Mouse (Mus musculus) limb, embryonic 13.5 days (tissue): ENCODE measurements around the gene Noxo1. TPM values are rescaled to one million over a fixed set of nuclear protein-coding genes. Genes with fewer than 3 reads are reported as not detected.
"Not testable (repeated sequence)": the region's sequence is repeated elsewhere in the genome, so short reads cannot be mapped to it uniquely, and the experiment has no call there.

Experiments
- ATAC-seq: fragments of 200-750 bp; cut with Nextera tagmentation; 2 replicates; pipeline ENCODE4 v1.8.0; 2017; ENCODE audit warnings: low read depth, moderate number of reproducible peaks, moderate TSS enrichment; ENCODE audit not compliant: low FRiP score
- H3K27ac ChIP-seq: fragments of 300-500 bp; sonication (generic); 2 replicates; pipeline ENCODE4 v1.5.1; 2015; ENCODE audit warnings: inconsistent platforms, mild to moderate bottlenecking, moderate library complexity
- H3K27me3 ChIP-seq: fragments of 300-500 bp; sonication (generic); 2 replicates; pipeline ENCODE4 v1.6.1; 2015; ENCODE audit warnings: mild to moderate bottlenecking, inconsistent platforms
- H3K36me3 ChIP-seq: fragments of 300-500 bp; sonication (generic); 2 replicates; pipeline ENCODE4 v1.6.1; 2015; ENCODE audit warnings: inconsistent platforms, mild to moderate bottlenecking, moderate library complexity
- H3K4me1 ChIP-seq: fragments of 300-500 bp; sonication (generic); 2 replicates; pipeline ENCODE4 v1.6.1; 2015; ENCODE audit warnings: inconsistent platforms
- H3K4me2 ChIP-seq: fragments of 300-500 bp; sonication (generic); replicated peaks from 2 replicates; pipeline ENCODE4 v1.6.1; 2015; ENCODE audit warnings: inconsistent platforms, mild to moderate bottlenecking, moderate library complexity
- H3K4me3 ChIP-seq: fragments of 300-500 bp; sonication (generic); 2 replicates; pipeline ENCODE4 v1.5.1; 2015; ENCODE audit warnings: moderate library complexity, mild to moderate bottlenecking, inconsistent platforms
- H3K9ac ChIP-seq: fragments of 300-500 bp; sonication (generic); 2 replicates; pipeline ENCODE4 v1.6.1; 2015; ENCODE audit warnings: mild to moderate bottlenecking, inconsistent platforms
- H3K9me3 ChIP-seq: fragments of 300-500 bp; sonication (generic); 2 replicates; pipeline ENCODE4 v1.6.1; 2016; ENCODE audit warnings: inconsistent platforms
- WGBS: fragments of 180-500 bp; shearing (Covaris S2); methylation state at CpG from one replicate; pipeline ENCODE4 v1.1.7; 2015; 5-methylcytosine and 5-hydroxymethylcytosine counted together
- polyA plus RNA-seq: library from polyadenylated mRNA; unstranded; fragments of >200 nt; fragmentation: Nextera tagmentation; extraction: Ambion mirVana; gene quantifications from 2 replicates; pipeline ENCODE4 v1.2.1, GENCODE M21; 2015

The Noxo1 gene
- polyA plus RNA-seq, 1 experiment from 2014 or later: 3.1 TPM

DNA sequence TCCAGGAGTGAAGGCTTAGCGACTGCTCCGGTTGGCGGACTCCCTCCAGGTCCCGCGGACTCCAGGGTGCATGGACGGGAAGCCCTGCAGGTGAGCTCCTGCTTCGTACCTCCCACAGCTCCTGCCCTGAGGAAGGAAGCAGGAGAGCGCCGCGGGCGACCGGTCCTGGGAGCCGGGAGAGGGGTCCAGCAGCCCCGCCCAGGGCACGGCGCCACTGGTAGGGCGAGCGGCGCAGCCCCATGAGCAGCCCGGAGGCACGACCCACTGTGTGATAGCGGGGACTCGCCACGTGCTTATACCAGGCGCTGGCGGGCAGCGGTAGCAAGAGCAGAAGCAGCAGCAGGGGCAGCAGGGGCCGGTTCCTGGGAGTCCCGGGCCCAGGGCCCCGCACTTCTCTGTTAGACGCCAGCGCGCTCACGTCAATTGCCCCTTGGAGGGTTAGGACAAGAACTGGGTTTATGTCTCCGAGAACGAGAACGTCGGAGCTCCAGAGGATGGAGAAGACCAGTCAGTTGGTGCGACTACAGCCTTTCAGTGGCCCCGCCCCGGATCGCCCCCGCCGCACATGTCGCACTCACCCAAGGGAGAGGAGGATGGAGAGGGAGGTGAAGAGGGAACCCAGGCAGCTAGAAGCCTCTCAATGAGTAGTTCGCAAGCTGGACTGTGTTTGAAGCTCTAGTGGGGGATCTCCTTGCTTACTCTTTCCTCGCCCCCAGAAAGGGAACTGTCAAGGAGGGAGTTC lies 37.8 kb upstream of the Noxo1 start, which contains the start of gene Npw:
Npw (minus strand) TSS at position 441 of the 742 bp plus-strand sequence.
- no peak within 1 kb of the TSS for H3K27ac ChIP-seq
- peak; percentile 17 for ATAC-seq
- peak within 1 kb of the TSS; percentile 73 for H3K9ac ChIP-seq
- H3K4me1 ChIP-seq: peaks cover 16% of the 10 kb centered on the region
- 2% methylated on average over 47 of the region's 47 CpGs for WGBS
- peak within 1 kb of the TSS; percentile 53 for H3K4me3 ChIP-seq
- no peaks in the 10 kb centered on the region for H3K36me3 ChIP-seq
- peaks cover 50% of the 10 kb centered on the region for H3K27me3 ChIP-seq
- peak within 1 kb of the TSS; percentile 96 for H3K4me2 ChIP-seq
- no peaks in the 10 kb centered on the region for H3K9me3 ChIP-seq

DNA sequence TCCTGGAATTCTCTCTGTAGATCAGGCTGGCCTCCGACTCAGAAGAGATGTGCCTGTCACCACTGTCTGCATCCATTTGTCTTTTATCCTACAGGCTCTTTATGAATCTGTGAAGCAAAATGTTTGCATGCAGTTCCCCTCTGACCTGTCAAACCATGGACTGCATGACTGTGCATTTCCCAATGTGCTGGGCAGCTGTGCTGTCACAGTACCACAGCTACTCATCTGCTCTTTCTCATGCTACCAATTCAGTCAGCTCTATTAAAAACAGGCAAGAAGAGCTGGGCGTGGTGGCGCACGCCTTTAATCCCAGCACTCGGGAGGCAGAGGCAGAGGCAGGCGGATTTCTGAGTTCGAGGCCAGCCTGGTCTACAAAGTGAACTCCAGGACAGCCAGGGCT lies 29.0 kb upstream of the Noxo1 start:
- ATAC-seq, H3K4me2 ChIP-seq, H3K27ac ChIP-seq, H3K4me3 ChIP-seq, H3K9ac ChIP-seq, H3K27me3 ChIP-seq, H3K9me3 ChIP-seq, H3K36me3 ChIP-seq: not testable (repeated sequence)
- peaks cover 26% of the 10 kb centered on the region for H3K4me1 ChIP-seq
- 66% methylated on average over 7 of the region's 7 CpGs for WGBS

DNA sequence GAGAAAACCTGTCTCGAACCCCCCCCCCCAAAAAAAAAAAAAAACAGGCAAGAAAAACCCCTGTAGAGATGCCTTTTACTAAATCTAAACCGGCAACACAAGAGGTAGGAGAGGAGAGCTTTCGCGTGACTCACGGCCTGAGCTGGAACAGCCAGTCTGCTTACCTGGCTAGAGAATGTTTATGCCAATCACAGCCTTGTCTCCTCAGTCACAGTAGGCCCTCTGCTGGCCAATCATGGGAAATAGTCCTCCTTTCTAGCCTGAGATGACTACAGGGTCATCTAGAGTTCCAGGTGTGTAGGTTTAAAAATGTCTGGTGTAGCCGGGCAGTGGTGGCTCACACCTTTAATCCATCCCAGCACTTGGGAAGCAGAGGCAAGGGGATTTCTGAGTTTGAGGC lies 28.6 kb upstream of the Noxo1 start:
- Histone ChIP-seq H3K9me3 (no peaks in the 10 kb centered on the region), H3K4me2 (no peak overlapping the region), H3K4me3 (no peak overlapping the region), H3K27ac (no peak overlapping the region), H3K27me3 (no peaks in the 10 kb centered on the region), H3K36me3 (no peaks in the 10 kb centered on the region), H3K9ac (no peak overlapping the region), H3K4me1 (peaks cover 30% of the 10 kb centered on the region)
- 23% methylated on average over 6 of the region's 6 CpGs for WGBS
- ATAC-seq: no peak

DNA sequence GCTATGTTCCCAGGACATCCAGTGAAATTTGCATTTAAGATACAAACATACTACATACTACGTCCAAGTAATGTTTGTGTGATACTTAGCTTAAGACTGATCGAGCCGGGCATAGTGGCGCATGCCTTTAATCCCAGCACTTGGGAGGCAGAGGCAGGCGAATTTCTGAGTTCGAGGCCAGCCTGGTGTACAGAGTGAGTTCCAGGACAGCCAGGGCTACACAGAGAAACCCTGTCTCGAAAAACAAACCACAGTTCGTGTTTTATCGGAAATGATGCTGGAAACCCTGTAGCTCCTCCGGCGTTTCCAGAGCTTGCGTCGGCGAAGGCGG lies 26.9 kb upstream of the Noxo1 start:
- H3K27me3 ChIP-seq, ATAC-seq, H3K9me3 ChIP-seq, H3K36me3 ChIP-seq: not testable (repeated sequence)
- Histone ChIP-seq H3K9ac (peak overlapping the region; percentile 98), H3K4me2 (peak overlapping the region; percentile 94), H3K27ac (peak overlapping the region; percentile 67), H3K4me3 (peak overlapping the region; percentile 97), H3K4me1 (peaks cover 35% of the 10 kb centered on the region)
- WGBS: 12% methylated on average over 15 of the region's 15 CpGs

DNA sequence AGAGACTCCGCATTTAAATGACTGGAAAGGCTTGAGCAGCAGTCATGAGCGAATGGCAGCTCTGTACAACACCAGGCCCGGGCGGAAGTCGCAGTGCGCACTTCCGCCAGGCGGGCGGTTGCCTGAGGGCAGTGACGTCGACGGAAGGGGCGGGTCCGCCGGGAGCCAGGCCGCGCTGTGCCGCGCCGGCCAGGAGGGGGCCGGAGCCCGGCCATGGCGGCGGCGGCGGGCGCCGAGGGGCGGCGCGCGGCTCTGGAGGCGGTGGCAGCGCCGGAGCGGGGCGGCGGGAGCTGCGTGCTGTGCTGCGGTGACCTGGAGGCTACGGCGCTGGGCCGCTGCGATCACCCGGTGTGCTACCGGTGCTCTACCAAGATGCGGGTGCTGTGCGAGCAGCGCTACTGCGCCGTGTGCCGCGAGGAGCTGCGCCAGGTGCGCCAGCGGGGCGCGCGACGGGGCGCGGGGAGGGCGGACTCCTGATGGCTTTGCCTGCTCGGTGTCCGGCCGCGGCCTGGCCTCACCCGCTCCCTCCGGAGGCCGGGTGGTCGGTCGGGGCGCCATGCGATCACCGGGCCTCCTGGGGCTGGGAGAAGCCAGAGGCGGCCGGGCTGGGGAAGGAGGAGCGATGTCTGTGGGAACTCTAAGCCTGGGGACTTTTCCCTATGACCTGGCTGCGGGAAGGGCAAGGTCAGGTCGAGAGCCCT lies 26.3 kb upstream of the Noxo1 start, which contains the start of gene Zfp598:
Zfp598 (plus strand) TSS at position 143 of the 701 bp plus-strand sequence.
- Histone ChIP-seq H3K9me3 (no peaks in the 10 kb centered on the region), H3K36me3 (0 out of 2 replicates have a peak, but pooled peaks cover 8% of the 10 kb centered on the region), H3K27ac (peak within 1 kb of the TSS; percentile 83), H3K4me2 (peak within 1 kb of the TSS; percentile 94), H3K4me1 (peaks cover 40% of the 10 kb centered on the region), H3K4me3 (peak within 1 kb of the TSS; percentile 97), H3K27me3 (no peaks in the 10 kb centered on the region), H3K9ac (peak within 1 kb of the TSS; percentile 98)
- WGBS: under 1% methylated on average over 74 of the region's 80 CpGs
- ATAC-seq: peak; percentile 99

DNA sequence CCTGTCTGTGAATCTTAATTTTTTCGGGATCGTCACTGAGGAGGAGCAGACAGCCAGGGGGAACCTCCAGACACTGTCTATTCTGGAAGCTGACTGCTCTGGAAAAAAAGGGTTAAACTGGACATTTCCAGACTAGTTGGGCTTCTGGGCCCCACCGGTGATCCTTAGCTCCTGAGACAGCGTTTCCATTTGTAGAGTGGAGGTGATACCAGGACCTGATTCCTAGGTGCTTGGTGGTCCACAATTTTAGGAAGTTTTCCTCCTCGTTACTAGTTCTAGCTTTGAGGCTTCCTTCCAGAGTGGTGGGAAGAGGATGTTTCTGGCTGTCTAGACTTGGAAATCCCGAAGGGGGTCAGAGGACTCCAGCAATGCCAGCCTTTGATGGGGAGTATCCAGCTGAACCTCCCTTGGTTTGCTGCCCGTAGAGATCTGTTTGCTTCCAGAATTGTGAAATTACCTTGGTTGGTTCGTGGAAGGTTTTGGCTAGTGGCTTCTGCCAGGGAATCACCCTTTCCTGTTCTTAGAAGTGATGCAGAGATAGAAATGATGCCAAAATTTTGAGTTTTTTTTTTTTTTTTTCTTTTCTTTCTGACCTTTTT lies 25.7 kb upstream of the Noxo1 start:
- H3K27me3 ChIP-seq: no peaks in the 10 kb centered on the region
- peak overlapping the region; percentile 94 for H3K4me2 ChIP-seq
- H3K9ac ChIP-seq: peak overlapping the region; percentile 98
- ATAC-seq: no peak
- peak overlapping the region; percentile 97 for H3K4me3 ChIP-seq
- no peaks in the 10 kb centered on the region for H3K9me3 ChIP-seq
- H3K4me1 ChIP-seq: peaks cover 42% of the 10 kb centered on the region
- peak overlapping the region; percentile 83 for H3K27ac ChIP-seq
- 0 out of 2 replicates have a peak, but pooled peaks cover 8% of the 10 kb centered on the region for H3K36me3 ChIP-seq
- WGBS: 13% methylated on average over 8 of the region's 8 CpGs

DNA sequence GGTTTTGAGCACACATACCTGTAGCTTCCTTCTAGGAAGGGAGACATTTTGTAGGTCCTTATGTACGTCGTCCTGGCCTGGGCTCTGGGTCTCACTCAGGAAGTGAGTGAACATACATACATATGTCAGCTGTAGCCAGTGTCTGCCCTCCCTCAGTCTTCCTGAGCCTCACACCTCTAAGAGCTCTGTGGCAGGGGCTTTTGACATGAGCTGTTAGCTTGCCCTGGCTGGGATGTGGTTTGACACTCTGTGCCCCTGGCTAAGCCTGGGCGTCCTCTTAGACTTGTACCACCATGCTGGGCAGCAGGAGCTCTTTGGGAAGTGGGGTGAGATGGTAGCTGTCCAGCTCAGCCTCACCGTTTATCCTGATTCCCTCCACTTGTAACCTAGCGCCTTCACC lies 24.7 kb upstream of the Noxo1 start:
- 70% methylated on average over 5 of the region's 5 CpGs for WGBS
- Histone ChIP-seq H3K4me3 (peak overlapping the region; percentile 97), H3K27me3 (no peaks in the 10 kb centered on the region), H3K9me3 (no peaks in the 10 kb centered on the region), H3K36me3 (peaks cover 8% of the 10 kb centered on the region; the same call in 1 of the 2 replicates), H3K4me2 (peak overlapping the region; percentile 94), H3K4me1 (peaks cover 42% of the 10 kb centered on the region), H3K9ac (peak overlapping the region; percentile 98), H3K27ac (no peak overlapping the region)
- ATAC-seq: no peak

DNA sequence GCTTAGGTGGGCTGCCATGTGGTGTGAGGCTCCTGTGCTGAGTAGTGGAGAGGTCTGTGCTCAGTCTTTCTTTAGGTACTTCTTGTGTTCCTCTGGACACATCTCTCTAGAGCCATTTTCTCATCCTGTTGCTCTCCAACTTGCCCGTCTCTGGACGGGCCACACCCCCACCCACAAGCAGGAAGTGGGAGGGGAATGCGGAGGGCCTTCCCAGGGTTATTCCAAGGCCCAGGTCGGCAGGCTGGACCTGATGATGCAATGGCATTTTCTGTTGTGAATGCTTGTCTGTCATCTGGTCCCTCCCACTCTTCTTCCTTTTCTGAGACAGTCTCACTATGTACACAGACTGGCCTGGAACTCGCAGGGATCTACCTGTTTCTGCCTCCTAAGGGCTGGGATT lies 23.9 kb upstream of the Noxo1 start:
- H3K36me3 ChIP-seq: peaks cover 16% of the 10 kb centered on the region
- peaks cover 42% of the 10 kb centered on the region for H3K4me1 ChIP-seq
- 22% methylated on average over 5 of the region's 5 CpGs for WGBS
- H3K4me3 ChIP-seq: no peak overlapping the region
- H3K27me3 ChIP-seq: no peaks in the 10 kb centered on the region
- ATAC-seq: no peak
- H3K9me3 ChIP-seq: no peaks in the 10 kb centered on the region
- H3K9ac ChIP-seq: 0 out of 2 replicates have a peak overlapping the region, but pooled peaks have one; percentile 43
- H3K4me2 ChIP-seq: peak overlapping the region; percentile 94
- no peak overlapping the region for H3K27ac ChIP-seq

DNA sequence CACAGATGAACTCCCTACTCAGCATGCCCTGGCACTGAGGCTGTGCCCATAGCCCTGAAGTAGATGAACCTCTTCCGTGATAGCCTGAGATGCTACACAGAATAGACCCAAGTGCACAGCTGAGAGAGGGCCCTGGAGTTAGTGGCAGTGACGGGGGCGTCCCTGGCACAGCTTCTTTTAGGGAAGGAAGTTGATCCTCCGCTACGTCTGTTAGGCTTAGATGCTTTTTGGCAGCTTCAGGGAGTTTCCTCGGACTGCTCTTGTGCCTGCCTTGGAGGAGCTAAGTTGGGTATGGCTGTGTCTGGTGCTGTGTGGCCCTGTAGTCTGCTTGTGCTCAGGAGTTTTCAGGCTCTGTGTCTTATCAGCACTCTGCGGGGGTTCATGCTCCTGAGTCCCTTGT lies 21.8 kb upstream of the Noxo1 start:
- Histone ChIP-seq H3K27me3 (no peaks in the 10 kb centered on the region), H3K9ac (peak overlapping the region; percentile 53; the same call in 1 of the 2 replicates), H3K4me3 (no peak overlapping the region), H3K4me1 (peaks cover 34% of the 10 kb centered on the region), H3K9me3 (no peaks in the 10 kb centered on the region), H3K4me2 (no peak overlapping the region), H3K27ac (no peak overlapping the region), H3K36me3 (peaks cover 38% of the 10 kb centered on the region)
- no peak for ATAC-seq
- WGBS: 84% methylated on average over 7 of the region's 7 CpGs

DNA sequence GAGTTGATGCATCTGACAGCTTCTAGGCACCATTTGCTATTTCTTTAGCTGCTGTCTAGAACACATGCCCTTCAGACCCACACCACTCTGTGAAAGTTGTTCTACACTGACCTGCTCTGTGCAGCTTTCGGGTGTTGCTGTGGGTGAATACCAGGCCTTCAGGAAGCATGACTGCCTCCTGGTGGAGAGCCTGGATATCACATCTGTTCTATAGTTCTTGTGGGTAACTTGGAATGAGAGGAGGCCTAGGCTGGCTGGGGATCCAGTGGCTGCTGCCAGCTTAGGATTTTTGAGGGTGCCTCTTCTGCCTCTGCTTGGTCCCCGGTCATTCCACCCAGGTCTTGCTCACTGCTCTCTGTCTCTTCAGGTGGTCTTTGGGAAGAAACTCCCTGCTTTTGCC lies 19.8 kb upstream of the Noxo1 start:
- H3K27me3 ChIP-seq: no peaks in the 10 kb centered on the region
- H3K4me1 ChIP-seq: peaks cover 24% of the 10 kb centered on the region
- H3K36me3 ChIP-seq: peaks cover 57% of the 10 kb centered on the region
- 0 out of 2 replicates have a peak overlapping the region, but pooled peaks have one; percentile 35 for H3K9ac ChIP-seq
- WGBS: 71% methylated on average over 2 of the region's 2 CpGs
- H3K27ac ChIP-seq: no peak overlapping the region
- no peak for ATAC-seq
- H3K4me3 ChIP-seq: no peak overlapping the region
- no peak overlapping the region for H3K4me2 ChIP-seq
- no peaks in the 10 kb centered on the region for H3K9me3 ChIP-seq

DNA sequence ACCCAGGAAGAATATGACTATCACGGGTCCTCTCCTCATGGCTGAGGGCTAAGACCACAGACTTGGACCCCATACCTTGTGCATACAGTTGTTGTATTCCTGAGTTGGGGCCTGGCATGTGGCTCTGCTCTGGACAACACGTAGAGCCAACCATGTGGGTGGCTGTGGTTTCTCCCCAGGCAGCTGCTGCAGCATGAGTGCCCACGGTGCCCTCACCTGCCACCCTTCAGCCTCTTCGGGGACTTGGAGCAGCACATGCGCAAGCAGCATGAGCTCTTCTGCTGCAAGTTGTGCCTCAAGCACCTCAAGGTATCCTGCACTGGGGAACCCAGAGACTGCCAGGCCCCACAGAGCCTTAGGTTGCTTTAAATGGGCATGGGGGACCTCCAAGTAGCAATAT lies 19.2 kb upstream of the Noxo1 start:
- ATAC-seq: no peak
- no peak overlapping the region for H3K9ac ChIP-seq
- no peaks in the 10 kb centered on the region for H3K9me3 ChIP-seq
- peaks cover 17% of the 10 kb centered on the region for H3K4me1 ChIP-seq
- no peaks in the 10 kb centered on the region for H3K27me3 ChIP-seq
- no peak overlapping the region for H3K4me2 ChIP-seq
- 93% methylated on average over 5 of the region's 5 CpGs for WGBS
- no peak overlapping the region for H3K4me3 ChIP-seq
- no peak overlapping the region for H3K27ac ChIP-seq
- H3K36me3 ChIP-seq: peaks cover 64% of the 10 kb centered on the region

DNA sequence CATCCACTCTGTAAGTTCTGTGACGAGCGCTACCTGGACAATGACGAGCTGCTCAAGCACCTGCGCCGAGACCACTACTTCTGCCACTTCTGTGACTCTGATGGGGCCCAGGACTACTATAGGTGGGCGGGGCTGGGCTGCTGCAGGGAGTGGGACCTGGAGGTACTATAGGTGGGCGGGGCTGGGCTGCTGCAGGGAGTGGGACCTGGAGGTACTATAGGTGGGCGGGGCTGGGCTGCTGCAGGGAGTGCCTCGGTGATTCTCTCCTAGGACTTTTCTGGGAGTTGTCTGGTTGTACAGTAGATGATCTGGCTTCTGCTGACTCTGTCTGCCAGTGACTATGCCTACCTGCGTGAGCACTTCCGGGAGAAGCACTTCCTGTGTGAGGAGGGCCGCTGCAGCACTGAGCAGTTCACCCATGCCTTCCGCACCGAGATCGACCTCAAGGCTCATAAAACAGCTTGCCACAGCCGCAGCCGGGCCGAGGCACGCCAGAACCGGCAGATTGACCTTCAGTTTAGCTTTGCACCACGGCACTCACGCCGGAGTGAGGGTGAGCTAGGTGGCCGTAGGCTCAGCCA lies 18.4 kb upstream of the Noxo1 start:
- Histone ChIP-seq H3K36me3 (peaks cover 71% of the 10 kb centered on the region), H3K9me3 (no peaks in the 10 kb centered on the region), H3K27ac (no peak overlapping the region), H3K27me3 (no peaks in the 10 kb centered on the region), H3K9ac (no peak overlapping the region), H3K4me3 (no peak overlapping the region), H3K4me2 (no peak overlapping the region), H3K4me1 (0 out of 2 replicates have a peak, but pooled peaks cover 10% of the 10 kb centered on the region)
- WGBS: 86% methylated on average over 24 of the region's 24 CpGs
- no peak; the same call in 1 of the 2 replicates for ATAC-seq
